Mouse (Mus musculus): ENCODE measurements around the gene Kntc1. TPM values are rescaled to one million over a fixed set of nuclear protein-coding genes. Genes with fewer than 3 reads are reported as not detected.

The Kntc1 gene
- total RNA-seq, 2 experiments from 2014 or later, result 1.4 to 4.0 TPM

GRCm38 (mm10) chr5:123808541-123808940 is 59.0 kb downstream of the Kntc1 start:
- DNase-seq, result no peak

GRCm38 (mm10) chr5:123809156-123809555 is 59.6 kb downstream of the Kntc1 start:
- DNase-seq, result no peak

- no peak for DNase-seq
Measured at GRCm38 (mm10) chr5:123816891-123817290, 67.4 kb downstream of the Kntc1 start.

GRCm38 (mm10) chr5:123818941-123819577 is 69.5 kb downstream of the Kntc1 start:
- no peak for DNase-seq

- DNase-seq, result no peak
Measured at GRCm38 (mm10) chr5:123820501-123821263, 71.2 kb downstream of the Kntc1 start.

- no peak for DNase-seq
Measured at GRCm38 (mm10) chr5:123821264-123821571, 71.7 kb downstream of the Kntc1 start.

GRCm38 (mm10) chr5:123822706-123823105 is 73.2 kb downstream of the Kntc1 start:
- no peak for DNase-seq

- peak; percentile 12 to 38 for DNase-seq
Measured at GRCm38 (mm10) chr5:123827659-123828091, 78.2 kb downstream of the Kntc1 start.

GRCm38 (mm10) chr5:123832309-123832708 is 82.8 kb downstream of the Kntc1 start:
- no peak for DNase-seq

GRCm38 (mm10) chr5:123834836-123835235 is 85.3 kb downstream of the Kntc1 start:
- DNase-seq, result peak in 1 of 2 experiments; percentile 48

- no peak for DNase-seq
Measured at GRCm38 (mm10) chr5:123837371-123837770, 87.9 kb downstream of the Kntc1 start.

GRCm38 (mm10) chr5:123842221-123842934 is 92.9 kb downstream of the Kntc1 start:
- DNase-seq, result no peak

GRCm38 (mm10) chr5:123842935-123843282 is 93.4 kb downstream of the Kntc1 start:
- no peak for DNase-seq

GRCm38 (mm10) chr5:123843816-123844215 is 94.3 kb downstream of the Kntc1 start:
- DNase-seq, result no peak

GRCm38 (mm10) chr5:123844316-123844715 is 94.8 kb downstream of the Kntc1 start:
- no peak for DNase-seq

- no peak for DNase-seq
Measured at GRCm38 (mm10) chr5:123851398-123851797, 101.9 kb downstream of the Kntc1 start.

- no peak for DNase-seq
Measured at GRCm38 (mm10) chr5:123853877-123854504, 104.5 kb downstream of the Kntc1 start.

GRCm38 (mm10) chr5:123854511-123854910 is 105.0 kb downstream of the Kntc1 start:
- DNase-seq, result no peak

GRCm38 (mm10) chr5:123858798-123859197 is 109.3 kb downstream of the Kntc1 start:
- no peak for DNase-seq

GRCm38 (mm10) chr5:123862374-123863350 is 113.1 kb downstream of the Kntc1 start:
- no peak for DNase-seq

GRCm38 (mm10) chr5:123863934-123864333 is 114.4 kb downstream of the Kntc1 start:
- DNase-seq, result no peak

GRCm38 (mm10) chr5:123865365-123865764 is 115.8 kb downstream of the Kntc1 start, which contains the start of gene Hcar2:
TSS of gene Hcar2 (minus strand) at chr5:123865499.
- DNase-seq, result no peak
